Mouse (Mus musculus): ENCODE measurements at regions not wholly inside any gene's neighbourhood (a gene's known extent, or its start where the extent isn't known, plus 50 kb on each side); places are given as distances from the start of the nearest gene placed in this dataset.

GRCm38 (mm10) chrX:11170416-11170815 is 128.6 kb upstream of the H2al1a start:
- no peak for DNase-seq (ENCODE audit: low read depth, low spot score)

DNA sequence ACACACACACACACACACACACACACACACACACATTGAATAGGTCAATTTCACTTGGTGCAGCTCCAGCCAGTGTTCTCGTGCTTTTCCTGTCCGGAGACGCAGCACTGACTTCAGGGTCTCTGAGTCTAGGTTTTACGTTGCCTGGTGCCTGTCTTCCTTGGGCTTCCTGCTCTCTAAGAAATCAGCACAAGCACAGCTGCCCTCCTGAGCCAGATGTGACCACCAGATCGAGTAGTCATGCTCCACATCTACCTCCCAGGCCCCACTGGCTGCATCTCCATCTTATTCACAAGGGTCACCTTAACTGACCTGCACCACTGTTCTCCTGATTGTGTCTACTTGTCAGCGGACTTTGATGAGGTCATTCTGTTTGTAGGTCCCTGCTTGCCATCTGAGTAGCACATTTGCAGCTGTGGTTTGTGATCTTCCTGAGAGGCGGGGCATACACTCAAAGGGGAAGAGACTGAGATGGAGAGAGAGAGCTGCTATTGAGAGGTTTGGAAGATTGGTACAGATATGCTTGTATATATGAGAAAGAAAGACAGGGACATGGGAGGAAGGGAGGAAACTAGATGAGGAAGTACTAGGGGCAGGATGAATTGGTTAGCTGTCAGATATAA is 118.8 kb upstream of the H2al1a start:
- DNase-seq (ENCODE audit: low read depth, low spot score): no peak

- DNase-seq (ENCODE audit: low read depth, low spot score): peak; percentile 18
Measured at GRCm38 (mm10) chrX:11181855-11182254, 117.2 kb upstream of the H2al1a start.

DNA sequence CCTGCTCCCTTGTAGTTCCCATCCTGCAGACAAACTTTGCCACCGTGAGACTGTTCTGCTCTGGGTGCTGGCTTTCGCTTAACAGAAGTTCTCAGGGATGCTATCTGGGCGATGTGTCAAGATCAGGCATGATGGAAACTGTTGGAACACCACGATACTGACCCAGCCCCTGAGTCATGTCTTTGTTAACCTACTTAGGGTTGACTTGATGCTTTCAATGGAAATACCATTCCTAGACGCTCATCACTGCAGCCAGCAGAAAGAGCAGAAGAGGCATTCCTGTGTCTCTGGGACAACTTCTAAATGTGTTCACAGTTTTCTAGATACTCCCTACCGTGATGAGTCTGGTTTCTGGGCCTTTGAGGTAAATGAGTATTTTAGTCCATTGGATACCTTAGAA is 108.2 kb upstream of the H2al1a start:
- DNase-seq (ENCODE audit: low read depth, low spot score): no peak

GRCm38 (mm10) chrX:11204135-11204534 is 94.9 kb upstream of the H2al1a start:
- no peak for DNase-seq (ENCODE audit: low read depth, low spot score)

- DNase-seq (ENCODE audit: low read depth, low spot score): no peak
Measured at GRCm38 (mm10) chrX:11209895-11210294, 89.2 kb upstream of the H2al1a start.

DNA sequence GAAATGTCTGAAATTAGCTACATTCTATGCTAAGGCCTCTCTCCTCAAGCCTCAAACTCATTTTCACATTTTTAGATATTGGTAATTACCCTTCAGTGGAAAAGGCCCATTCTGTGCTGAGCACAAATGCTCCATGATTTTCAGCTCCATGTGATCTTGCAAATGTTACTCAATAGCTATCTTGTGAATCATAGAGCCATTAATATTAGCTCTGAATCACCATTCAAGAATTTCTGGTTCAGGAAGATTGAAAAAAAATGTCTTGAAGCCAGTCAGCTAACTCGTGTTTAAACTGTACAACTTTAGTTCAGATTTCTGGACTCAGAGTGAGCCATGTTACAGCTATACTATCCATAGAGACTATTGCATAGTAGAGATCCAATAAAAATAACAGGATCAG is 86.2 kb upstream of the H2al1a start:
- peak; percentile 7 for DNase-seq (ENCODE audit: low read depth, low spot score)

DNA sequence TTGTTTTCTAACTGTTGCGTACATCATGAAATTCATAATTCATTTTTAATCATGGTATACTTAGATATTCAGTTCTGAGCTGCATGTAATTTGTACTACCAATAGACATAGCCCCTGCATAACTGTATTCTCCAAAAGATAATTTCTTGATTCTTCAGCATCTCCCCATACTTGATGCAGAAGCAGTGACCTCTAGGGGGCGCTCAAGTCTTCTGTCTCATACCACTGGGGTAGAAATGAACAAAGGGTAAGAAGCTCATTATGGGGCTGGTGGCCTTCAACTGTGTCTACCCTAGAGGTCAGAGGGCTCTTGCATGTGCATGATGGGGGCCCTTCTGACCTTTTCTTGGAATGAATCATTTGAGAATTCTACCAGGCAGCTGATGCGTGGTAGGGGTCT is 85.6 kb upstream of the H2al1a start:
- DNase-seq (ENCODE audit: low read depth, low spot score): peak; percentile 64

GRCm38 (mm10) chrX:11239066-11239465 is 60.0 kb upstream of the H2al1a start:
- DNase-seq (ENCODE audit: low read depth, low spot score): no peak

- DNase-seq (ENCODE audit: low read depth, low spot score): peak; percentile 90
Measured at GRCm38 (mm10) chrX:11245576-11245975, 53.5 kb upstream of the H2al1a start.
